Mouse (Mus musculus) hindbrain, embryonic 15.5 days (tissue): Measurements from ENCODE around the gene Plek. TPM values are rescaled to one million over a fixed set of nuclear protein-coding genes. Genes with fewer than 3 reads are reported as not detected.
"Not testable (repeated sequence)": the region's sequence is repeated elsewhere in the genome, so short reads cannot be mapped to it uniquely, and the experiment has no call there.

Source experiments
- ATAC-seq: fragments of 200-750 bp; cut with Nextera tagmentation; 2 replicates; pipeline ENCODE4 v1.8.0; 2017; ENCODE audit warnings: low read depth, moderate number of reproducible peaks, moderate TSS enrichment; ENCODE audit not compliant: low FRiP score
- H3K27ac ChIP-seq: fragments of 300-500 bp; sonication (generic); replicated peaks from 2 replicates; pipeline ENCODE4 v1.5.1; 2015; ENCODE audit warnings: mild to moderate bottlenecking, inconsistent platforms
- H3K27me3 ChIP-seq: fragments of 300-500 bp; sonication (generic); 2 replicates; pipeline ENCODE4 v1.6.1; 2015; ENCODE audit warnings: control low read depth, inconsistent platforms
- H3K36me3 ChIP-seq: fragments of 300-500 bp; sonication (generic); 2 replicates; pipeline ENCODE4 v1.6.1; 2015; ENCODE audit warnings: control low read depth, inconsistent platforms
- H3K4me1 ChIP-seq: fragments of 300-500 bp; sonication (generic); replicated peaks from 2 replicates; pipeline ENCODE4 v1.6.1; 2015; ENCODE audit warnings: control low read depth, inconsistent platforms
- H3K4me2 ChIP-seq: fragments of 300-500 bp; sonication (generic); 2 replicates; pipeline ENCODE4 v1.6.1; 2015; ENCODE audit warnings: moderate library complexity, mild to moderate bottlenecking, inconsistent platforms
- H3K4me3 ChIP-seq: fragments of 300-500 bp; sonication (generic); 2 replicates; pipeline ENCODE4 v1.5.1; 2015; ENCODE audit warnings: mild to moderate bottlenecking, inconsistent platforms
- H3K9ac ChIP-seq: fragments of 300-500 bp; sonication (generic); 2 replicates; pipeline ENCODE4 v1.6.1; 2015; ENCODE audit warnings: inconsistent platforms
- H3K9me3 ChIP-seq: fragments of 300-500 bp; sonication (generic); 2 replicates; pipeline ENCODE4 v1.6.1; 2016; ENCODE audit warnings: control low read depth, inconsistent platforms
- WGBS: fragments of 180-500 bp; shearing (Covaris S2); methylation state at CpG from one replicate; pipeline ENCODE4 v1.1.7; 2015; 5-methylcytosine and 5-hydroxymethylcytosine counted together
- polyA plus RNA-seq: library from polyadenylated mRNA; unstranded; fragments of >200 nt; fragmentation: Nextera tagmentation; extraction: Ambion mirVana; gene quantifications from 2 replicates; pipeline ENCODE4 v1.2.1, GENCODE M21; 2015

Plek gene
- polyA plus RNA-seq, 1 experiment from 2014 or later: 3.8 TPM

GRCm38 (mm10) chr11:17019328-17019727, 32.9 kb downstream of the Plek start:
- Histone ChIP-seq H3K4me3 (no peak overlapping the region), H3K36me3 (no peaks in the 10 kb centered on the region; the same call in 1 of the 2 replicates), H3K9me3 (0 out of 2 replicates have a peak, but pooled peaks cover 4% of the 10 kb centered on the region), H3K27ac (no peak overlapping the region), H3K27me3 (no peaks in the 10 kb centered on the region), H3K9ac (no peak overlapping the region), H3K4me2 (no peak overlapping the region), H3K4me1 (no peaks in the 10 kb centered on the region)
- ATAC-seq: no peak
- WGBS: 92% methylated on average over 7 of the region's 7 CpGs

GRCm38 (mm10) chr11:17012948-17013347, 39.2 kb downstream of the Plek start:
- H3K9me3 ChIP-seq: no peaks in the 10 kb centered on the region
- H3K9ac ChIP-seq: no peak overlapping the region
- H3K4me3 ChIP-seq: no peak overlapping the region
- H3K36me3 ChIP-seq: no peaks in the 10 kb centered on the region; the same call in 1 of the 2 replicates
- no peak for ATAC-seq
- H3K4me1 ChIP-seq: no peaks in the 10 kb centered on the region
- no peak overlapping the region for H3K4me2 ChIP-seq
- no peaks in the 10 kb centered on the region for H3K27me3 ChIP-seq
- no peak overlapping the region for H3K27ac ChIP-seq

- Histone ChIP-seq H3K9ac (no peak overlapping the region), H3K36me3 (no peaks in the 10 kb centered on the region), H3K27me3 (no peaks in the 10 kb centered on the region), H3K4me2 (no peak overlapping the region), H3K9me3 (no peaks in the 10 kb centered on the region), H3K4me3 (no peak overlapping the region), H3K4me1 (no peaks in the 10 kb centered on the region), H3K27ac (no peak overlapping the region)
- ATAC-seq: no peak
- WGBS: 82% methylated on average over 7 of the region's 7 CpGs
Measured at GRCm38 (mm10) chr11:17008498-17008941, 43.7 kb downstream of the Plek start.

GRCm38 (mm10) chr11:17007517-17008173, 44.5 kb downstream of the Plek start:
- WGBS: 92% methylated on average over 5 of the region's 5 CpGs
- Histone ChIP-seq H3K27me3 (no peaks in the 10 kb centered on the region), H3K4me2 (no peak overlapping the region), H3K9ac (no peak overlapping the region), H3K36me3 (no peaks in the 10 kb centered on the region), H3K27ac (no peak overlapping the region), H3K4me1 (no peaks in the 10 kb centered on the region), H3K9me3 (no peaks in the 10 kb centered on the region), H3K4me3 (no peak overlapping the region)
- ATAC-seq: no peak

GRCm38 (mm10) chr11:17006526-17006925, 45.7 kb downstream of the Plek start:
- not testable (repeated sequence) for H3K9ac ChIP-seq

GRCm38 (mm10) chr11:17004899-17005846, 47.0 kb downstream of the Plek start:
- Histone ChIP-seq H3K4me2 (no peak overlapping the region), H3K27ac (no peak overlapping the region), H3K9me3 (no peaks in the 10 kb centered on the region), H3K9ac (no peak overlapping the region), H3K36me3 (no peaks in the 10 kb centered on the region), H3K27me3 (no peaks in the 10 kb centered on the region), H3K4me3 (no peak overlapping the region), H3K4me1 (no peaks in the 10 kb centered on the region)
- ATAC-seq: no peak
- WGBS: 93% methylated on average over 4 of the region's 4 CpGs

More at GRCm38 (mm10) chr11:17006526-17006925, 45.7 kb downstream of the Plek start:
- not testable (repeated sequence) for H3K9me3 ChIP-seq, ATAC-seq, H3K27ac ChIP-seq, H3K4me2 ChIP-seq, H3K36me3 ChIP-seq, H3K4me1 ChIP-seq, H3K4me3 ChIP-seq, H3K27me3 ChIP-seq
- 94% methylated on average over 3 of the region's 3 CpGs for WGBS

GRCm38 (mm10) chr11:17003757-17004156, 48.4 kb downstream of the Plek start:
- H3K27me3 ChIP-seq: no peaks in the 10 kb centered on the region
- no peak for ATAC-seq
- 86% methylated on average over 3 of the region's 3 CpGs for WGBS

GRCm38 (mm10) chr11:17002739-17003373, 49.3 kb downstream of the Plek start:
- Histone ChIP-seq H3K36me3 (no peaks in the 10 kb centered on the region), H3K27ac (no peak overlapping the region), H3K4me3 (no peak overlapping the region), H3K9ac (no peak overlapping the region), H3K4me2 (no peak overlapping the region), H3K9me3 (no peaks in the 10 kb centered on the region), H3K4me1 (no peaks in the 10 kb centered on the region), H3K27me3 (no peaks in the 10 kb centered on the region)
- ATAC-seq: no peak
- WGBS: 92% methylated on average over 7 of the region's 7 CpGs

More at GRCm38 (mm10) chr11:17003757-17004156, 48.4 kb downstream of the Plek start:
- Histone ChIP-seq H3K9ac (no peak overlapping the region), H3K4me2 (no peak overlapping the region), H3K4me1 (no peaks in the 10 kb centered on the region), H3K4me3 (no peak overlapping the region), H3K36me3 (no peaks in the 10 kb centered on the region), H3K9me3 (no peaks in the 10 kb centered on the region), H3K27ac (no peak overlapping the region)

- no peaks in the 10 kb centered on the region for H3K36me3 ChIP-seq
Measured at GRCm38 (mm10) chr11:17000353-17001334, 51.5 kb downstream of the Plek start.

GRCm38 (mm10) chr11:16999933-17000332, 52.2 kb downstream of the Plek start:
- H3K4me2 ChIP-seq: no peak overlapping the region
- H3K4me3 ChIP-seq: no peak overlapping the region
- no peak overlapping the region for H3K9ac ChIP-seq
- no peaks in the 10 kb centered on the region for H3K9me3 ChIP-seq
- H3K27me3 ChIP-seq: no peaks in the 10 kb centered on the region
- no peak overlapping the region for H3K27ac ChIP-seq
- H3K4me1 ChIP-seq: no peaks in the 10 kb centered on the region
- no peaks in the 10 kb centered on the region for H3K36me3 ChIP-seq
- no peak for ATAC-seq

More at GRCm38 (mm10) chr11:17000353-17001334, 51.5 kb downstream of the Plek start:
- Histone ChIP-seq H3K9me3 (no peaks in the 10 kb centered on the region), H3K27me3 (no peaks in the 10 kb centered on the region), H3K4me2 (no peak overlapping the region), H3K27ac (no peak overlapping the region), H3K4me1 (no peaks in the 10 kb centered on the region), H3K4me3 (no peak overlapping the region), H3K9ac (no peak overlapping the region)
- WGBS: 84% methylated on average over 9 of the region's 9 CpGs
- no peak for ATAC-seq

- WGBS: 98% methylated on average over 4 of the region's 4 CpGs
- Histone ChIP-seq H3K27ac (no peak overlapping the region), H3K27me3 (no peaks in the 10 kb centered on the region), H3K4me3 (no peak overlapping the region), H3K4me2 (no peak overlapping the region), H3K36me3 (no peaks in the 10 kb centered on the region), H3K4me1 (no peaks in the 10 kb centered on the region), H3K9me3 (no peaks in the 10 kb centered on the region), H3K9ac (no peak overlapping the region)
- no peak for ATAC-seq
Measured at GRCm38 (mm10) chr11:16999387-16999786, 52.8 kb downstream of the Plek start.
